Mouse (Mus musculus) stomach, embryonic 15.5 days (tissue): ENCODE results near the gene Cacna1a. TPM values are rescaled to one million over a fixed set of nuclear protein-coding genes. Genes with fewer than 3 reads are reported as not detected.

Experiments used
- ATAC-seq: fragments of 200-750 bp; cut with Nextera tagmentation; 2 replicates; pipeline ENCODE4 v1.8.0; 2017; ENCODE audit warnings: low read depth, moderate number of reproducible peaks, moderate TSS enrichment; ENCODE audit not compliant: insufficient read depth, low FRiP score
- H3K27ac ChIP-seq: fragments of 300-500 bp; sonication (generic); 2 replicates; pipeline ENCODE4 v1.5.1; 2015; ENCODE audit warnings: mild to moderate bottlenecking, inconsistent platforms
- H3K27me3 ChIP-seq: fragments of 300-500 bp; sonication (generic); replicated peaks from 2 replicates; pipeline ENCODE4 v1.6.1; 2015; ENCODE audit warnings: inconsistent platforms
- H3K36me3 ChIP-seq: fragments of 300-500 bp; sonication (generic); 2 replicates; pipeline ENCODE4 v1.6.1; 2015; ENCODE audit warnings: inconsistent platforms
- H3K4me1 ChIP-seq: fragments of 300-500 bp; sonication (generic); 2 replicates; pipeline ENCODE4 v1.6.1; 2015; ENCODE audit warnings: inconsistent platforms
- H3K4me2 ChIP-seq: fragments of 300-500 bp; sonication (generic); 2 replicates; pipeline ENCODE4 v1.6.1; 2015; ENCODE audit warnings: mild to moderate bottlenecking, inconsistent platforms
- H3K4me3 ChIP-seq: fragments of 300-500 bp; sonication (generic); replicated peaks from 2 replicates; pipeline ENCODE4 v1.5.1; 2015; ENCODE audit warnings: inconsistent platforms
- H3K9ac ChIP-seq: fragments of 300-500 bp; sonication (generic); 2 replicates; pipeline ENCODE4 v1.6.1; 2015; ENCODE audit warnings: inconsistent platforms
- H3K9me3 ChIP-seq: fragments of 300-500 bp; sonication (generic); 2 replicates; pipeline ENCODE4 v1.6.1; 2016; ENCODE audit warnings: inconsistent platforms
- WGBS: fragments of 180-500 bp; shearing (Covaris S2); methylation state at CpG from one replicate; pipeline ENCODE4 v1.1.7; 2015; 5-methylcytosine and 5-hydroxymethylcytosine counted together
- polyA plus RNA-seq: library from polyadenylated mRNA; unstranded; fragments of >200 nt; fragmentation: Nextera tagmentation; extraction: Ambion mirVana; gene quantifications from 2 replicates; pipeline ENCODE4 v1.2.1, GENCODE M21; 2015

Gene Cacna1a
- polyA plus RNA-seq, 1 experiment from 2014 or later = 4.1 TPM

GRCm38 (mm10) chr8:84579595-84579994, 191.4 kb downstream of the Cacna1a start:
- Histone ChIP-seq H3K4me1 (no peaks in the 10 kb centered on the region), H3K9ac (no peak overlapping the region), H3K27ac (no peak overlapping the region), H3K4me2 (no peak overlapping the region), H3K9me3 (no peaks in the 10 kb centered on the region), H3K4me3 (no peak overlapping the region), H3K36me3 (no peaks in the 10 kb centered on the region), H3K27me3 (no peaks in the 10 kb centered on the region)
- 0 out of 2 replicates have a peak, but pooled peaks have one; percentile 22 for ATAC-seq
- WGBS = 14% methylated on average over 3 of the region's 3 CpGs

GRCm38 (mm10) chr8:84585311-84585710, 197.1 kb downstream of the Cacna1a start:
- Histone ChIP-seq H3K4me3 (no peak overlapping the region), H3K27me3 (no peaks in the 10 kb centered on the region), H3K9ac (no peak overlapping the region), H3K4me2 (no peak overlapping the region), H3K4me1 (no peaks in the 10 kb centered on the region), H3K36me3 (no peaks in the 10 kb centered on the region), H3K9me3 (no peaks in the 10 kb centered on the region), H3K27ac (no peak overlapping the region)
- no peak for ATAC-seq
- WGBS = 35% methylated on average over 1 of the region's 1 CpGs

- H3K27ac ChIP-seq = no peak overlapping the region
- WGBS = 48% methylated on average over 2 of the region's 2 CpGs
- no peak for ATAC-seq
- H3K4me1 ChIP-seq = no peaks in the 10 kb centered on the region
- no peak overlapping the region for H3K9ac ChIP-seq
- no peak overlapping the region for H3K4me2 ChIP-seq
- no peak overlapping the region for H3K4me3 ChIP-seq
- no peaks in the 10 kb centered on the region for H3K36me3 ChIP-seq
- H3K27me3 ChIP-seq = no peaks in the 10 kb centered on the region
- no peaks in the 10 kb centered on the region for H3K9me3 ChIP-seq
These were observed 198.0 kb downstream of the Cacna1a start for GRCm38 (mm10) chr8:84586221-84586620.

- no peak overlapping the region for H3K9ac ChIP-seq
- H3K36me3 ChIP-seq = no peaks in the 10 kb centered on the region
- H3K4me2 ChIP-seq = no peak overlapping the region
- H3K27me3 ChIP-seq = 0 out of 2 replicates have a peak, but pooled peaks cover 5% of the 10 kb centered on the region
- no peak overlapping the region for H3K27ac ChIP-seq
- WGBS = 72% methylated on average over 11 of the region's 11 CpGs
- peak; percentile 33; the same call in 1 of the 2 replicates for ATAC-seq
- H3K4me1 ChIP-seq = no peaks in the 10 kb centered on the region
- no peak overlapping the region for H3K4me3 ChIP-seq
- H3K9me3 ChIP-seq = no peaks in the 10 kb centered on the region
These were observed 200.3 kb downstream of the Cacna1a start for GRCm38 (mm10) chr8:84588498-84588897.

GRCm38 (mm10) chr8:84592015-84592662, 203.9 kb downstream of the Cacna1a start:
- no peaks in the 10 kb centered on the region for H3K9me3 ChIP-seq
- peak; percentile 47; the same call in 1 of the 2 replicates for ATAC-seq
- 0 out of 2 replicates have a peak, but pooled peaks cover 5% of the 10 kb centered on the region for H3K27me3 ChIP-seq
- H3K36me3 ChIP-seq = no peaks in the 10 kb centered on the region
- 12% methylated on average over 15 of the region's 15 CpGs for WGBS
- no peak overlapping the region for H3K4me3 ChIP-seq
- H3K9ac ChIP-seq = no peak overlapping the region
- no peak overlapping the region for H3K27ac ChIP-seq
- H3K4me1 ChIP-seq = no peaks in the 10 kb centered on the region
- H3K4me2 ChIP-seq = no peak overlapping the region

GRCm38 (mm10) chr8:84593143-84593542, 204.9 kb downstream of the Cacna1a start:
- H3K4me2 ChIP-seq = no peak overlapping the region
- H3K4me1 ChIP-seq = no peaks in the 10 kb centered on the region
- H3K27me3 ChIP-seq = 0 out of 2 replicates have a peak, but pooled peaks cover 5% of the 10 kb centered on the region
- ATAC-seq = 0 out of 2 replicates have a peak, but pooled peaks have one; percentile 20
- no peaks in the 10 kb centered on the region for H3K36me3 ChIP-seq
- 57% methylated on average over 1 of the region's 1 CpGs for WGBS
- no peak overlapping the region for H3K27ac ChIP-seq
- no peaks in the 10 kb centered on the region for H3K9me3 ChIP-seq
- H3K9ac ChIP-seq = no peak overlapping the region
- H3K4me3 ChIP-seq = no peak overlapping the region

- Histone ChIP-seq H3K4me1 (no peaks in the 10 kb centered on the region), H3K27me3 (0 out of 2 replicates have a peak, but pooled peaks cover 5% of the 10 kb centered on the region), H3K4me2 (no peak overlapping the region), H3K9me3 (no peaks in the 10 kb centered on the region), H3K9ac (no peak overlapping the region), H3K27ac (no peak overlapping the region), H3K4me3 (no peak overlapping the region), H3K36me3 (no peaks in the 10 kb centered on the region)
- WGBS = 68% methylated on average over 9 of the region's 9 CpGs
- ATAC-seq = no peak
These were observed 206.0 kb downstream of the Cacna1a start for GRCm38 (mm10) chr8:84594099-84594780.

GRCm38 (mm10) chr8:84595648-84596047, 207.4 kb downstream of the Cacna1a start:
- peaks cover 11% of the 10 kb centered on the region; the same call in 1 of the 2 replicates for H3K27me3 ChIP-seq
- WGBS = 21% methylated on average over 9 of the region's 9 CpGs
- H3K27ac ChIP-seq = no peak overlapping the region
- no peaks in the 10 kb centered on the region for H3K9me3 ChIP-seq
- ATAC-seq = no peak
- H3K36me3 ChIP-seq = no peaks in the 10 kb centered on the region
- peaks cover 6% of the 10 kb centered on the region; the same call in 1 of the 2 replicates for H3K4me1 ChIP-seq
- H3K9ac ChIP-seq = no peak overlapping the region
- H3K4me3 ChIP-seq = no peak overlapping the region
- H3K4me2 ChIP-seq = no peak overlapping the region

- no peak overlapping the region for H3K9ac ChIP-seq
- H3K27ac ChIP-seq = no peak overlapping the region
- no peak overlapping the region for H3K4me3 ChIP-seq
- peaks cover 14% of the 10 kb centered on the region; the same call in 1 of the 2 replicates for H3K27me3 ChIP-seq
- H3K4me1 ChIP-seq = peaks cover 16% of the 10 kb centered on the region
- no peak for ATAC-seq
- H3K36me3 ChIP-seq = no peaks in the 10 kb centered on the region
- no peak overlapping the region for H3K4me2 ChIP-seq
- 94% methylated on average over 1 of the region's 1 CpGs for WGBS
- no peaks in the 10 kb centered on the region for H3K9me3 ChIP-seq
These were observed 211.2 kb downstream of the Cacna1a start for GRCm38 (mm10) chr8:84599401-84599800.

GRCm38 (mm10) chr8:84600311-84600907, 212.2 kb downstream of the Cacna1a start:
- no peak overlapping the region for H3K9ac ChIP-seq
- no peaks in the 10 kb centered on the region for H3K36me3 ChIP-seq
- WGBS = 11% methylated on average over 26 of the region's 26 CpGs
- H3K4me3 ChIP-seq = peak overlapping the region; percentile 40
- no peaks in the 10 kb centered on the region for H3K9me3 ChIP-seq
- no peak overlapping the region for H3K27ac ChIP-seq
- H3K27me3 ChIP-seq = peaks cover 14% of the 10 kb centered on the region; the same call in 1 of the 2 replicates
- H3K4me2 ChIP-seq = peak overlapping the region; percentile 64
- H3K4me1 ChIP-seq = peaks cover 16% of the 10 kb centered on the region
- no peak for ATAC-seq

- H3K27ac ChIP-seq = no peak overlapping the region
- peaks cover 16% of the 10 kb centered on the region for H3K4me1 ChIP-seq
- H3K36me3 ChIP-seq = no peaks in the 10 kb centered on the region
- H3K9me3 ChIP-seq = no peaks in the 10 kb centered on the region
- 3% methylated on average over 19 of the region's 19 CpGs for WGBS
- H3K27me3 ChIP-seq = peaks cover 14% of the 10 kb centered on the region; the same call in 1 of the 2 replicates
- ATAC-seq = no peak
- peak overlapping the region; percentile 64 for H3K4me2 ChIP-seq
- peak overlapping the region; percentile 40 for H3K4me3 ChIP-seq
- H3K9ac ChIP-seq = 0 out of 2 replicates have a peak overlapping the region, but pooled peaks have one; percentile 1
These were observed 213.0 kb downstream of the Cacna1a start for GRCm38 (mm10) chr8:84601221-84601751.
